Mouse (Mus musculus) myocyte (in vitro differentiated cells): ENCODE measurements at regions not wholly inside any gene's neighbourhood (a gene's known extent, or its start where the extent isn't known, plus 50 kb on each side); places are given as distances from the start of the nearest gene placed in this dataset.

ENCODE experiments used
- CEBPB ChIP-seq: IDR thresholded peaks from 2 replicates; pipeline ENCODE4 v1.6.1; 2011; ENCODE audit warnings: mild to moderate bottlenecking, moderate library complexity; ENCODE audit not compliant: poor library complexity, insufficient read depth, severe bottlenecking
- E2F4 ChIP-seq: IDR thresholded peaks from one replicate; pipeline ENCODE4 v1.6.1; 2011; ENCODE audit warnings: mild to moderate bottlenecking, control low read depth, moderate library complexity; ENCODE audit not compliant: insufficient read depth
- MAX ChIP-seq: IDR thresholded peaks from one replicate; pipeline ENCODE4 v1.6.1; 2011; ENCODE audit warnings: low read depth, mild to moderate bottlenecking, control low read depth
- MYOD1 ChIP-seq, 3 experiments: IDR thresholded peaks; one replicate each; pipeline ENCODE4 v1.6.1; 2011; ENCODE audit warnings: control low read depth in 2 of 3, low read depth in 2 of 3, mild to moderate bottlenecking in 2 of 3, moderate library complexity in 1 of 3; ENCODE audit not compliant: insufficient read length in 2 of 3, control insufficient read depth in 1 of 3
- MYOG ChIP-seq, 3 experiments: IDR thresholded peaks; one replicate each; pipeline ENCODE4 v1.6.1; 2011; ENCODE audit warnings: control low read depth in 2 of 3, low read depth in 2 of 3, mild to moderate bottlenecking in 2 of 3; ENCODE audit not compliant: insufficient read length in 2 of 3, control insufficient read depth in 1 of 3, insufficient read depth in 1 of 3
- POLR2A ChIP-seq: IDR thresholded peaks from one replicate; pipeline ENCODE4 v1.6.1; 2011; ENCODE audit warnings: low read depth, mild to moderate bottlenecking, control low read depth, moderate library complexity; ENCODE audit not compliant: insufficient read length
- POLR2AphosphoS2 ChIP-seq: IDR thresholded peaks from one replicate; pipeline ENCODE4 v1.6.1; 2011; ENCODE audit warnings: low read depth, control low read depth; ENCODE audit not compliant: insufficient read length
- SRF ChIP-seq: IDR thresholded peaks from one replicate; pipeline ENCODE4 v1.6.1; 2011; ENCODE audit warnings: low read depth; ENCODE audit not compliant: control insufficient read depth, insufficient read length
- TCF12 ChIP-seq: IDR thresholded peaks from one replicate; pipeline ENCODE4 v1.6.1; 2011; ENCODE audit warnings: mild to moderate bottlenecking, control low read depth; ENCODE audit not compliant: poor library complexity, insufficient read depth, severe bottlenecking
- TCF3 ChIP-seq: IDR thresholded peaks from one replicate; pipeline ENCODE4 v1.6.1; 2011; ENCODE audit warnings: low read depth, control low read depth; ENCODE audit not compliant: insufficient read length
- USF1 ChIP-seq: IDR thresholded peaks from one replicate; pipeline ENCODE4 v1.6.1; 2011; ENCODE audit warnings: low read depth, mild to moderate bottlenecking, control low read depth, moderate library complexity

DNA sequence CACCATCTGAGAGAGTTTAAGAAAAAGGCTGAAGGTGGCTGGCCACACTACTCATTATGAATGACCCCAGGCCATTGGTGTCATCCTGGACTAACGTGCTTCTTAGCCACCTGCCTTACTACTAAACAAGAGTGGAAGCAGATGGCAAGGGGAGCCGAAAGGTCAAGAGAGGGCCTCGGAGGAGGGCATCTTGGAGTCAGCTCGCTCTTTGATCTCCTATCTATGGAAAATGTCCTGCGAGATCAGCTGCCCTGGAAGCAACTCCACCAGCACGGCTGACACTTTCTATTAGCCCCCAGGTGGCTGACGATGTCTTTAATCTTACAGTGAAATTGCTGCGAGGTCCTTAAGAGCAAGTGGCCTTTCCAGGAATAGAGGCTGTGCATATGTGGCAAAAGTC is 179.3 kb downstream of the Csl start:
- TF ChIP-seq POLR2A = no peak
- TF ChIP-seq MAX = no peak
- no peak for TF ChIP-seq TCF3
- TF ChIP-seq TCF12 = no peak
- no peak for TF ChIP-seq SRF
- TF ChIP-seq E2F4 = no peak
- TF ChIP-seq CEBPB = no peak
- no peak for TF ChIP-seq POLR2AphosphoS2
- no peak for TF ChIP-seq MYOD1 (IDR thresholded peaks at IDR 0.05; ENCODE audit: control insufficient read depth in 1 of 3, insufficient read length in 2 of 3, low read depth in 2 of 3)
- no peak for TF ChIP-seq USF1
- TF ChIP-seq MYOG (IDR thresholded peaks at IDR 0.05; ENCODE audit: control insufficient read depth in 1 of 3, insufficient read depth in 1 of 3, insufficient read length in 2 of 3, low read depth in 2 of 3) = no peak
